Mouse (Mus musculus): ENCODE results near the gene Mpv17l2. TPM values are rescaled to one million over a fixed set of nuclear protein-coding genes. Genes with fewer than 3 reads are reported as not detected.
A peak's percentile ranks its signal among the peaks of the same experiment; 100 is the strongest.

Mpv17l2 gene
- polyA plus RNA-seq, 1 experiment from 2014 or later: 80.6 TPM

DNA sequence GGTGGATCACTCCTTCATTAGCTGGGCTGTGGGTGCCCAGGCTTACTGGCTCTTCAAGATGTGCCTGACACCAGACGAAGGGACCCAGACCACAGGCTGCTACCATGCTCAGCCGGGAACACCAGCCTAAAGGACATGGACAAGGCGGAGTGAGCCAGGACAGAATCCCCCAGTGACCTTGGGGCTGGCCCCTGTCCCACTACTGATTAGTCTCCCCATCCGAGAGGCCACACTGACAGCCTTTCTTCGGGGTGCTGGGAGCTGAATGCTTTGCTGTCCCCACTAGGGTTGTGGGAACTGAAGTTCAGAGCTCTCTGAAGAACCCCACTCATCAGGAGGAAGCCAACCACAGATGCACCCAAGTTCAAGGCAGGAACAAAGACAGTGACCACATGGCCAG lies 14.5 kb upstream of the Mpv17l2 start:
- Histone ChIP-seq H3K9ac (ENCODE audit: low read depth, low read length) (peak overlapping the region; percentile 96), H3K36me3 (ENCODE audit: control insufficient read depth, insufficient read depth) (peaks cover 47% of the 10 kb centered on the region), H3K4me2 (replicated peaks; ENCODE audit: low read depth) (peak overlapping the region; percentile 99), H3K27ac (ENCODE audit: low read depth, low read length) (peak overlapping the region; percentile 98), H3K4me3 (ENCODE audit: low read depth, low read length) (peak overlapping the region; percentile 81; the same call in 1 of the 2 replicates), H3K9me3 (ENCODE audit: control insufficient read depth) (no peaks in the 10 kb centered on the region), H3K4me1 (replicated peaks; ENCODE audit: control insufficient read depth, insufficient read depth, low read length) (peaks cover 26% of the 10 kb centered on the region; the same call in 1 of the 2 replicates), H3K27me3 (replicated peaks; ENCODE audit: control insufficient read depth, insufficient read depth, low read length) (no peaks in the 10 kb centered on the region)
- WGBS: 78% methylated on average over 5 of the region's 5 CpGs
- no peak for TF ChIP-seq CTCF (IDR thresholded peaks at IDR 0.05; ENCODE audit: low read depth)
- ATAC-seq: no peak

GRCm38 (mm10) chr8:70774740-70775139 lies 14.0 kb upstream of the Mpv17l2 start:
- WGBS: 93% methylated on average over 18 of the region's 18 CpGs
- Histone ChIP-seq H3K4me2 (replicated peaks; ENCODE audit: low read depth) (0 out of 2 replicates have a peak overlapping the region, but pooled peaks have one; percentile 21), H3K27ac (ENCODE audit: low read depth, low read length) (peak overlapping the region; percentile 98; the same call in 1 of the 2 replicates), H3K9me3 (ENCODE audit: control insufficient read depth) (no peaks in the 10 kb centered on the region), H3K27me3 (replicated peaks; ENCODE audit: control insufficient read depth, insufficient read depth, low read length) (no peaks in the 10 kb centered on the region), H3K36me3 (ENCODE audit: control insufficient read depth, insufficient read depth) (peaks cover 47% of the 10 kb centered on the region), H3K4me1 (replicated peaks; ENCODE audit: control insufficient read depth, insufficient read depth, low read length) (peaks cover 26% of the 10 kb centered on the region; the same call in 1 of the 2 replicates), H3K9ac (ENCODE audit: low read depth, low read length) (peak overlapping the region; percentile 96), H3K4me3 (ENCODE audit: low read depth, low read length) (no peak overlapping the region)
- ATAC-seq: no peak
- no peak for TF ChIP-seq CTCF (IDR thresholded peaks at IDR 0.05; ENCODE audit: low read depth)

- H3K27me3 ChIP-seq (replicated peaks; ENCODE audit: control insufficient read depth, insufficient read depth, low read length): no peaks in the 10 kb centered on the region
- ATAC-seq: no peak
- peak overlapping the region; percentile 53 for H3K4me2 ChIP-seq (replicated peaks; ENCODE audit: low read depth)
- peak overlapping the region; percentile 76 for H3K27ac ChIP-seq (ENCODE audit: low read depth, low read length)
- WGBS: 25% methylated on average over 8 of the region's 9 CpGs
- TF ChIP-seq CTCF (IDR thresholded peaks at IDR 0.05; ENCODE audit: low read depth): 0 out of 2 replicates have a peak, but pooled peaks have one; percentile 4
- peaks cover 46% of the 10 kb centered on the region for H3K36me3 ChIP-seq (ENCODE audit: control insufficient read depth, insufficient read depth)
- H3K4me3 ChIP-seq (ENCODE audit: low read depth, low read length): 0 out of 2 replicates have a peak overlapping the region, but pooled peaks have one; percentile 5
- H3K9ac ChIP-seq (ENCODE audit: low read depth, low read length): peak overlapping the region; percentile 96; the same call in 1 of the 2 replicates
- peaks cover 26% of the 10 kb centered on the region; the same call in 1 of the 2 replicates for H3K4me1 ChIP-seq (replicated peaks; ENCODE audit: control insufficient read depth, insufficient read depth, low read length)
- H3K9me3 ChIP-seq (ENCODE audit: control insufficient read depth): no peaks in the 10 kb centered on the region
Observed at GRCm38 (mm10) chr8:70773833-70774232, 13.1 kb upstream of the Mpv17l2 start.

- H3K27ac ChIP-seq (ENCODE audit: low read depth, low read length): peak overlapping the region; percentile 76
- 61% methylated on average over 5 of the region's 5 CpGs for WGBS
- ATAC-seq: no peak
- H3K4me3 ChIP-seq (ENCODE audit: low read depth, low read length): 0 out of 2 replicates have a peak overlapping the region, but pooled peaks have one; percentile 5
- no peaks in the 10 kb centered on the region for H3K9me3 ChIP-seq (ENCODE audit: control insufficient read depth)
- H3K27me3 ChIP-seq (replicated peaks; ENCODE audit: control insufficient read depth, insufficient read depth, low read length): no peaks in the 10 kb centered on the region
- TF ChIP-seq CTCF (IDR thresholded peaks at IDR 0.05; ENCODE audit: low read depth): no peak
- H3K9ac ChIP-seq (ENCODE audit: low read depth, low read length): 0 out of 2 replicates have a peak overlapping the region, but pooled peaks have one; percentile 96
- H3K4me2 ChIP-seq (replicated peaks; ENCODE audit: low read depth): peak overlapping the region; percentile 53
- peaks cover 26% of the 10 kb centered on the region; the same call in 1 of the 2 replicates for H3K4me1 ChIP-seq (replicated peaks; ENCODE audit: control insufficient read depth, insufficient read depth, low read length)
- H3K36me3 ChIP-seq (ENCODE audit: control insufficient read depth, insufficient read depth): peaks cover 46% of the 10 kb centered on the region
Observed at GRCm38 (mm10) chr8:70773410-70773809, 12.7 kb upstream of the Mpv17l2 start.

- ATAC-seq: no peak
- Histone ChIP-seq H3K4me3 (ENCODE audit: low read depth, low read length) (no peak overlapping the region), H3K27me3 (replicated peaks; ENCODE audit: control insufficient read depth, insufficient read depth, low read length) (no peaks in the 10 kb centered on the region), H3K27ac (ENCODE audit: low read depth, low read length) (peak overlapping the region; percentile 76; the same call in 1 of the 2 replicates), H3K4me2 (replicated peaks; ENCODE audit: low read depth) (peak overlapping the region; percentile 53), H3K36me3 (ENCODE audit: control insufficient read depth, insufficient read depth) (peaks cover 50% of the 10 kb centered on the region), H3K9ac (ENCODE audit: low read depth, low read length) (peak overlapping the region; percentile 17; the same call in 1 of the 2 replicates), H3K9me3 (ENCODE audit: control insufficient read depth) (no peaks in the 10 kb centered on the region), H3K4me1 (replicated peaks; ENCODE audit: control insufficient read depth, insufficient read depth, low read length) (peaks cover 26% of the 10 kb centered on the region; the same call in 1 of the 2 replicates)
- no peak for TF ChIP-seq CTCF (IDR thresholded peaks at IDR 0.05; ENCODE audit: low read depth)
- WGBS: 39% methylated on average over 9 of the region's 9 CpGs
Observed at GRCm38 (mm10) chr8:70772890-70773289, 12.1 kb upstream of the Mpv17l2 start.

DNA sequence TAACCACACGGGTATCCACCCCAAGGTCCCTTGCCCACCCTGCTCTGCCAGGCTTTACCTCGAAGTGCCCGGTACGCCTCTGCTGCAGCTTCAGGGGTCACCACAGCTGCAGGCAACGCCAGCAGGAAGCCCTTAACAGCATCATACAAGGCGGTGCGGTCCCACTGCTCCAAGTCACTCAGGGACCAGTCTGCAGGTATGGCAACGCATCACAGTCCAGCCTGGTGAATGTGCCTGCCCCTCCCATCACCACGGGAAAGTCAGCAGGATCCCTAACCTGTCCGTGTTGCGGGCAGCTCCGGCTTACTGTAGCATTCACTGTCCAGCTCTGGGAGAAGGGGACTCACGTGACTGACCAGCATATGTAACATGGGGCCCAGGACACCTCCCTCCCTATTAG lies 11.3 kb upstream of the Mpv17l2 start:
- no peak overlapping the region for H3K4me2 ChIP-seq (replicated peaks; ENCODE audit: low read depth)
- peaks cover 55% of the 10 kb centered on the region for H3K36me3 ChIP-seq (ENCODE audit: control insufficient read depth, insufficient read depth)
- no peak overlapping the region for H3K4me3 ChIP-seq (ENCODE audit: low read depth, low read length)
- peaks cover 27% of the 10 kb centered on the region; the same call in 1 of the 2 replicates for H3K4me1 ChIP-seq (replicated peaks; ENCODE audit: control insufficient read depth, insufficient read depth, low read length)
- no peak for TF ChIP-seq CTCF (IDR thresholded peaks at IDR 0.05; ENCODE audit: low read depth)
- ATAC-seq: no peak
- H3K27ac ChIP-seq (ENCODE audit: low read depth, low read length): no peak overlapping the region
- peak overlapping the region; percentile 17; the same call in 1 of the 2 replicates for H3K9ac ChIP-seq (ENCODE audit: low read depth, low read length)
- WGBS: 89% methylated on average over 13 of the region's 13 CpGs
- no peaks in the 10 kb centered on the region for H3K9me3 ChIP-seq (ENCODE audit: control insufficient read depth)
- no peaks in the 10 kb centered on the region for H3K27me3 ChIP-seq (replicated peaks; ENCODE audit: control insufficient read depth, insufficient read depth, low read length)
